ENCODE assay signal across 12 mouse cellular contexts in genomic region chr19:47461838-47462237, GRCm38 (mm10). TPM values are rescaled to one million over a fixed set of nuclear protein-coding genes. Genes with fewer than 3 reads are reported as not detected.
DNase-seq lines count a peak whose midpoint lies in the region; ATAC-seq lines count a peak whose summit lies in the region.
"Had no signal": no experiment of that assay in that cellular context is flagged by ENCODE, and none has a peak within 500 bp of the region (broad histone marks: within the 10 kb centered on the region; RNA-seq: fewer than 3 reads in every experiment).

No protein-coding gene starts in this region.

- peak overlapping the region; percentile 94; the same call in 1 of the 2 replicates for H3K4me2 ChIP-seq in heart, embryonic 12.5 days
- 0 out of 2 replicates have a peak overlapping the region, but pooled peaks have one; percentile 95 for H3K4me2 ChIP-seq in midbrain, embryonic 13.5 days (replicated peaks)
- H3K4me2 ChIP-seq in midbrain, embryonic 11.5 days = no peak overlapping the region
- H3K4me2 ChIP-seq in intestine, embryonic 14.5 days (ENCODE audit: low read length) = no peak overlapping the region
- 0 out of 2 replicates have a peak overlapping the region, but pooled peaks have one; percentile 96 for H3K4me2 ChIP-seq in stomach, embryonic 16.5 days (ENCODE audit: low read depth, low read length)

- no peaks in the 10 kb centered on the region for H3K27me3 ChIP-seq in heart, embryonic 12.5 days (replicated peaks)
- no peaks in the 10 kb centered on the region for H3K27me3 ChIP-seq in midbrain, embryonic 13.5 days
- peaks cover 4% of the 10 kb centered on the region; the same call in 1 of the 2 replicates for H3K27me3 ChIP-seq in midbrain, embryonic 11.5 days (ENCODE audit: control insufficient read depth, insufficient read depth, low read length)
- H3K27me3 ChIP-seq in intestine, embryonic 14.5 days (replicated peaks; ENCODE audit: control insufficient read depth, insufficient read depth, low read length) = no peaks in the 10 kb centered on the region
- H3K27me3 ChIP-seq in stomach, embryonic 16.5 days (ENCODE audit: control insufficient read depth, insufficient read depth, low read length) = no peaks in the 10 kb centered on the region
- H3K27me3 ChIP-seq: limb, embryonic 12.5 days had no signal

- no peak for DNase-seq in heart, postnatal 10 days
- DNase-seq in midbrain, embryonic 11.5 days (ENCODE audit: low spot score, missing footprints) = no peak
- no peak for DNase-seq in intestine, embryonic 14.5 days (ENCODE audit: low spot score)
- DNase-seq in cerebellum, adult 18-20 months = no peak
- DNase-seq in cerebellum, postnatal 4 days (ENCODE audit: low spot score in 2 of 2) = no peak
- DNase-seq: adrenal gland, postnatal 10 days; cerebellum, postnatal 25 days; kidney, postnatal 25 days had no signal

- no peak overlapping the region for H3K27ac ChIP-seq in heart, embryonic 12.5 days (ENCODE audit: poor library complexity, severe bottlenecking)
- no peak overlapping the region for H3K27ac ChIP-seq in midbrain, embryonic 13.5 days
- H3K27ac ChIP-seq in midbrain, embryonic 11.5 days (ENCODE audit: low read depth, low read length) = no peak overlapping the region
- H3K27ac ChIP-seq in intestine, embryonic 14.5 days (ENCODE audit: low read depth) = 0 out of 2 replicates have a peak overlapping the region, but pooled peaks have one; percentile 16
- no peak overlapping the region for H3K27ac ChIP-seq in stomach, embryonic 16.5 days (ENCODE audit: low read length)
- H3K27ac ChIP-seq: limb, embryonic 12.5 days had no signal

- no peak for ATAC-seq in heart, embryonic 12.5 days (ENCODE audit: insufficient number of reproducible peaks, low FRiP score)
- no peak for ATAC-seq in midbrain, embryonic 13.5 days
- no peak for ATAC-seq in midbrain, embryonic 11.5 days (ENCODE audit: low FRiP score)
- ATAC-seq in intestine, embryonic 14.5 days (replicated peaks; ENCODE audit: low FRiP score, low TSS enrichment, low read depth) = no peak
- ATAC-seq in stomach, embryonic 16.5 days (ENCODE audit: insufficient read depth, low FRiP score) = no peak

- WGBS in heart, embryonic 12.5 days = 91% methylated on average over 3 of the region's 3 CpGs
- 98% methylated on average over 3 of the region's 3 CpGs for WGBS in midbrain, embryonic 13.5 days
- WGBS in midbrain, embryonic 11.5 days = 95% methylated on average over 3 of the region's 3 CpGs
- 86% methylated on average over 3 of the region's 3 CpGs for WGBS in intestine, embryonic 14.5 days
- WGBS in stomach, embryonic 16.5 days = 80% methylated on average over 3 of the region's 3 CpGs

- H3K9ac ChIP-seq in heart, embryonic 12.5 days = no peak overlapping the region
- no peak overlapping the region for H3K9ac ChIP-seq in midbrain, embryonic 13.5 days (replicated peaks)
- H3K9ac ChIP-seq in midbrain, embryonic 11.5 days (ENCODE audit: low read length) = no peak overlapping the region
- H3K9ac ChIP-seq in intestine, embryonic 14.5 days (ENCODE audit: low read length) = no peak overlapping the region
- no peak overlapping the region for H3K9ac ChIP-seq in stomach, embryonic 16.5 days (ENCODE audit: low read length)
- H3K9ac ChIP-seq: limb, embryonic 12.5 days had no signal

- intact Hi-C loops in heart, postnatal 10 days (cut with DNase I) = loop anchor here (2.0 to 10.0 kb wide), 2 partner anchors 33 to 187 kb away; no protein-coding TSS in a partner anchor

- peaks cover 8% of the 10 kb centered on the region; the same call in 1 of the 2 replicates for H3K36me3 ChIP-seq in heart, embryonic 12.5 days
- H3K36me3 ChIP-seq in midbrain, embryonic 13.5 days = no peaks in the 10 kb centered on the region
- no peaks in the 10 kb centered on the region for H3K36me3 ChIP-seq in midbrain, embryonic 11.5 days (ENCODE audit: control insufficient read depth, insufficient read depth, low read length)
- no peaks in the 10 kb centered on the region for H3K36me3 ChIP-seq in intestine, embryonic 14.5 days (ENCODE audit: control insufficient read depth, insufficient read depth, low read length)
- H3K36me3 ChIP-seq in stomach, embryonic 16.5 days (ENCODE audit: control insufficient read depth, insufficient read depth, low read length) = no peaks in the 10 kb centered on the region

- peaks cover 3% of the 10 kb centered on the region; the same call in 1 of the 2 replicates for H3K9me3 ChIP-seq in heart, embryonic 12.5 days (replicated peaks)
- H3K9me3 ChIP-seq in midbrain, embryonic 13.5 days = no peaks in the 10 kb centered on the region
- H3K9me3 ChIP-seq in midbrain, embryonic 11.5 days (ENCODE audit: control insufficient read depth, low read length) = no peaks in the 10 kb centered on the region
- H3K9me3 ChIP-seq in intestine, embryonic 14.5 days (ENCODE audit: control insufficient read depth, low read length) = no peaks in the 10 kb centered on the region
- H3K9me3 ChIP-seq in stomach, embryonic 16.5 days (replicated peaks; ENCODE audit: control insufficient read depth, low read length) = no peaks in the 10 kb centered on the region

- H3K4me1 ChIP-seq in heart, embryonic 12.5 days (replicated peaks) = peaks cover 67% of the 10 kb centered on the region
- peaks cover 47% of the 10 kb centered on the region for H3K4me1 ChIP-seq in midbrain, embryonic 13.5 days (replicated peaks)
- H3K4me1 ChIP-seq in midbrain, embryonic 11.5 days (ENCODE audit: control insufficient read depth, insufficient read depth, low read length) = peaks cover 15% of the 10 kb centered on the region
- peaks cover 46% of the 10 kb centered on the region for H3K4me1 ChIP-seq in intestine, embryonic 14.5 days (replicated peaks; ENCODE audit: control insufficient read depth, insufficient read depth, low read length)
- H3K4me1 ChIP-seq in stomach, embryonic 16.5 days (ENCODE audit: control insufficient read depth, insufficient read depth, low read length) = peaks cover 47% of the 10 kb centered on the region

- H3K4me3 ChIP-seq in heart, embryonic 12.5 days = peak overlapping the region; percentile 80; the same call in 1 of the 2 replicates
- no peak overlapping the region for H3K4me3 ChIP-seq in midbrain, embryonic 13.5 days (replicated peaks)
- H3K4me3 ChIP-seq in midbrain, embryonic 11.5 days (ENCODE audit: low read depth, low read length) = no peak overlapping the region
- no peak overlapping the region for H3K4me3 ChIP-seq in intestine, embryonic 14.5 days (ENCODE audit: low read depth, low read length)
- H3K4me3 ChIP-seq in stomach, embryonic 16.5 days (replicated peaks; ENCODE audit: low read length) = no peak overlapping the region

RNA-seq across cellular contexts. Expression of gene Sh3pxd2a, which starts 2.4 kb away (rescaled TPM):
- 6.2 TPM in 2 replicates for polyA plus RNA-seq in heart, embryonic 12.5 days (2016; fragmentation: Nextera tagmentation; extraction: Ambion mirVana)
- total RNA-seq in heart, postnatal 10 days (2021) = 10 to 100 TPM; 87.9 to 93.7 TPM
- polyA plus RNA-seq in midbrain, embryonic 13.5 days (2015; fragmentation: Nextera tagmentation; extraction: Ambion mirVana) = 2.0 and 2.2 TPM in 2 replicates
- 4.0 and 4.1 TPM in 2 replicates for polyA plus RNA-seq in midbrain, embryonic 11.5 days (2014; fragmentation: Nextera tagmentation; extraction: Ambion mirVana)
- polyA plus RNA-seq in intestine, embryonic 14.5 days (2014; fragmentation: Nextera tagmentation; extraction: Ambion mirVana) = 8.8 and 8.9 TPM in 2 replicates
- 6.3 and 6.6 TPM in 2 replicates for polyA plus RNA-seq in stomach, embryonic 16.5 days (2015; fragmentation: Nextera tagmentation; extraction: Ambion mirVana)

Comparison
In these comparisons a context has a peak if more than half of its experiments do, and no peak if none do; other contexts are left out.
1. H3K4me2 ChIP-seq: peak in heart, embryonic 12.5 days (single experiment), midbrain, embryonic 13.5 days (single experiment) and stomach, embryonic 16.5 days (single experiment); none in midbrain, embryonic 11.5 days (single experiment) and intestine, embryonic 14.5 days (single experiment).